Mouse (Mus musculus) olfactory bulb, adult 2 months (tissue): ENCODE data around the gene Tspan9. TPM values are rescaled to one million over a fixed set of nuclear protein-coding genes. Genes with fewer than 3 reads are reported as not detected.

Experiments used
- H3K27ac ChIP-seq: fragments of 200-500 bp; 2 replicates; pipeline ENCODE4 v1.5.1; 2012; ENCODE audit warnings: low read depth, low read length; ENCODE audit not compliant: insufficient read depth
- H3K4me1 ChIP-seq: fragments of 200-500 bp; 2 replicates; pipeline ENCODE4 v1.6.1; 2012; ENCODE audit warnings: low read length; ENCODE audit not compliant: control insufficient read depth, insufficient read depth
- H3K4me3 ChIP-seq: fragments of 200-500 bp; 2 replicates; pipeline ENCODE4 v1.5.1; 2012; ENCODE audit warnings: mild to moderate bottlenecking, low read depth, low read length, moderate library complexity; ENCODE audit not compliant: insufficient read depth
- CTCF ChIP-seq: fragments of 200-500 bp; IDR thresholded peaks from 2 replicates; pipeline ENCODE4 v1.5.1; 2012; ENCODE audit warnings: low read depth, mild to moderate bottlenecking, low read length, moderate library complexity; ENCODE audit not compliant: insufficient read depth
- POLR2A ChIP-seq: fragments of 200-500 bp; IDR thresholded peaks from 2 replicates; pipeline ENCODE4 v1.6.1; 2012; ENCODE audit warnings: mild to moderate bottlenecking, low read depth, low read length, moderate library complexity; ENCODE audit not compliant: insufficient read depth
- WGBS: fragments of 180-500 bp; shearing (Covaris S2); methylation state at CpG from one replicate; pipeline ENCODE4 v1.1.7; 2018; 5-methylcytosine and 5-hydroxymethylcytosine counted together
- polyA plus RNA-seq: library from polyadenylated mRNA; stranded (reverse); fragments of >200 nt; gene quantifications from 2 replicates; pipeline ENCODE4 v1.2.4, GENCODE M21; 2012; ENCODE audit warnings: low replicate concordance; ENCODE audit not compliant: missing spikeins, insufficient read depth, insufficient read length

The Tspan9 gene
- polyA plus RNA-seq, 1 experiment: not detected

DNA sequence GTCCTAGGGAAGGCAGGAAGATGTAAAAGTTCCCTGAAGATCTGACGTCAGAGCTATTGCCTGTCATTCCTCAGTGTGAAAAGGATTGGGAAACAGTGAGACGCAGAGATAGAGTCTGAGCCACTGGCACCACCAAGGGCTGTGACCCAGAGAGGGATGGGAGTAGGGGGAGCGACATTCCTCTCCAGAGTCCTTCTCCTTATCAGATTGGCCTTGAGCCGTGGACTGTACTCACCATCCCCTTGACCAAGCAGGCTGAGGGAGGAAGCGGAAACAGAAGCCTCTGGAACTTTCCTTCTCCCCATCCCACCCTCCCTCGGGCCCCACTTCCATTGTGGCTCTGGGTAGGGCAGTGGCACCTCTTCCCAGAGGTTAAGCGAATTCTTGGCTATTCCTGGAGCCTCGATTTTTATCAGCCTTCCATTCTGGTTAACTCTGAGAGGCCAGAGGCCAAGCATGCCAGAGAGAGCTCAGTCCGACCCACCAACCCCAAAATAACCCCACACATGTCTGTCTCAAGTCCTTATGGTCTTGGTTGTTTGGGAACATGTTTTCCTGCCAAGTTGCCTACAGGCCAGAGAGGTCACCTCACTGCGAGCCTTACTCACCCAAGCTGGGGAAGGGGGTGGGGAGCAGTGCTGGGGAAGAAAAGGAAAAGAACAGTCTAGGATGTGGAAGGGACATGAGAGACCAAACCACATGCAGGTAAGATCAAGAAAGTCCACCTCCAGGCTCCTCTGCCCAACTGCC, 19.0 kb downstream of the Tspan9 start:
- WGBS: 78% methylated on average over 10 of the region's 10 CpGs
- no peak overlapping the region for H3K4me3 ChIP-seq

DNA sequence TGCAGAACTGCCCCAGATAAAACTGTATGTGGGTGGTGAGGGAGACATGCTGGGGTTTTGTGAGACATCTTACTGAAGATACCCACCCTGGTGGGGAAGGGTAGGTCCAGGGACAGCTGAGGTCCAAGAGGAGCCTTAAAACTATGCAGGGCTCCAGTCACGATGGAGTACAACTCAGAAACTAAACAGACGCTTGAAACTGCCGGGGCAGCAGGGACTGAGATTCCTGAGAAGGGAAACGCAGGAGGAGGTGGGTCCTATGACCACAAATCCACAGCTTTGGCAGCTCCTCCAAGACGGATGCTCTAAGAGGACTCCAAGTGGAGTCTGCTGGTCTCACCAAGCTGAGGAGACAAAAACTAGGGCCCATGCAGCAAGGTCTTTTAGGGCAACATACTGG, 21.3 kb downstream of the Tspan9 start:
- WGBS: 51% methylated on average over 5 of the region's 5 CpGs
- peaks cover 12% of the 10 kb centered on the region for H3K4me1 ChIP-seq
- TF ChIP-seq CTCF (no peak), POLR2A (no peak)
- no peak overlapping the region for H3K27ac ChIP-seq
- no peak overlapping the region for H3K4me3 ChIP-seq

More for the DNA sequence above, 19.0 kb downstream of the Tspan9 start:
- Histone ChIP-seq H3K27ac (no peak overlapping the region), H3K4me1 (peaks cover 15% of the 10 kb centered on the region)
- TF ChIP-seq POLR2A: no peak

DNA sequence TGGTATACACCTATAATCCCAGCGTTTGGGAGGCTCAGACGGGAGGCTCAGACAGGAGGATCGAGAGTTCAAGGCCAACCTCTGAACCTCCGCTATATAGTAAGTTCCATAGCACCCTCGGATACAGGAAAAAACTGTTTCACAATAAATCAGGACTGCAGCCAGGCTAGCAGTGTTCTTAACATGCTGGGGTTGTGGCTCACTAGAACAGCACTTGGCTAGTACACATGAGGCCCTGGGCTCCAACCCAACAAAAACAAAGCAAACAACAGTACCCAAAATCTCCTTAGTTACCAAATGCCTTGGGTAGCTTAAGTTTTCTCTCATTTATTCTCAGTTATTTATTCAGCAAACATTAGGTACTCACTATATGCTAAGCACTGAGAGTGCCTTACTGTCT, 21.7 kb downstream of the Tspan9 start:
- Histone ChIP-seq H3K4me3 (no peak overlapping the region), H3K4me1 (peaks cover 12% of the 10 kb centered on the region), H3K27ac (no peak overlapping the region)
- WGBS: 83% methylated on average over 5 of the region's 5 CpGs
- TF ChIP-seq POLR2A: no peak
- no peak for TF ChIP-seq CTCF

GRCm38 (mm10) chr6:128120806-128121205, 22.6 kb downstream of the Tspan9 start:
- no peak overlapping the region for H3K27ac ChIP-seq
- 87% methylated on average over 12 of the region's 12 CpGs for whole genome bisulfite sequencing
- H3K4me1 ChIP-seq: peaks cover 12% of the 10 kb centered on the region
- H3K4me3 ChIP-seq: no peak overlapping the region
- TF ChIP-seq CTCF (no peak), POLR2A (no peak)

DNA sequence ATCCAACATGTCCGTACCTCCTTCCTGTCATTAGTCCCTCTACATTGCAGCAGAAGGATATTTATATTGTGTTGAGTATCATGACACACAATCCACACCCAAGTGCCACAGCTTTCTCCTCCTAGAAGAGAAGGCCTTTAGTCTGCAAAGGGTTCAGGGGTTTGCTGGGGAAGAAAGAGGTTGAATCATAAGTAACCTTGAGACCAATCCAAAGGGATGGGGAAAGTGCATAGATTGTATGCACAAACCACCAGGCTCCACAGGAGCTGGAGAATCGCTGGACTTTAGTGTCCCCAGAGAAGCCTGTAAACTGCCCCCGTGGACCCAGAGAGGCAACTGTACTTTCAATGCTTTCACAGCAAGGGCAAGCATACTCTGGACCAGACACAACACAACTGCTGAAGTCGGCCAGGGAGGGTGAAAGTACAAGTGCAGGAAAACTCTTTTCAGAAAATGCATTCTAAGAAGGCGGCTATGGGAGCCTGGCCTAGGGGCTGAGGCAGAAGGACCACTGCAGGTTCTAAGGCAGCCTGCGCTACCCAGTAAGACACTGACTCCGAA, 24.6 kb downstream of the Tspan9 start:
- Histone ChIP-seq H3K4me3 (no peak overlapping the region), H3K27ac (no peak overlapping the region), H3K4me1 (peaks cover 12% of the 10 kb centered on the region)
- TF ChIP-seq POLR2A (no peak), CTCF (no peak)
- 90% methylated on average over 7 of the region's 7 CpGs for WGBS

GRCm38 (mm10) chr6:128116836-128117542, 26.4 kb downstream of the Tspan9 start:
- WGBS: 89% methylated on average over 10 of the region's 10 CpGs
- TF ChIP-seq CTCF: no peak
- TF ChIP-seq POLR2A: no peak
- peaks cover 9% of the 10 kb centered on the region for H3K4me1 ChIP-seq
- H3K27ac ChIP-seq: no peak overlapping the region
- no peak overlapping the region for H3K4me3 ChIP-seq

- WGBS: 79% methylated on average over 2 of the region's 2 CpGs
- Histone ChIP-seq H3K4me1 (peaks cover 9% of the 10 kb centered on the region), H3K27ac (no peak overlapping the region), H3K4me3 (no peak overlapping the region)
- no peak for TF ChIP-seq CTCF
- TF ChIP-seq POLR2A: no peak
Measured at GRCm38 (mm10) chr6:128116344-128116743, 27.1 kb downstream of the Tspan9 start.

DNA sequence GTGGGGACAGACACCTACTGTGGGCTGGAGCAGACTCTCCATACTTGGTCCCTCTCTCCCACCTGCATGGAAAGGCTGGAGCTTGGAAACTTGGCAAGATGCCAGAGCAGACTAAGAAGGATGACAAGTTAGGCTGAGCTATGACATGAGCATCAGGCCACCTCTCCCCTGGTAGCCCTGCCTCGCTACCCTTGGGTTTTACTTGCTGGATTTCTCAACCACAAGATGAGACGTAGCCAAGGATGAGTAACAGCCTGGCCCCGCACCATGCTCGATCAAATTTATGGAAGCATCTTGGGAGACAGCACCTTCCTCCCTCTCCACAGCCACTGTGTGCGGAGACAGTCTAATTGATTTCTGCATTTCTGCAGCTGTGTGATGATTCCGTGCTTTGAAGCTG, 28.3 kb downstream of the Tspan9 start:
- 74% methylated on average over 6 of the region's 6 CpGs for WGBS
- H3K4me3 ChIP-seq: no peak overlapping the region
- no peak overlapping the region for H3K27ac ChIP-seq
- TF ChIP-seq POLR2A: no peak
- no peak for TF ChIP-seq CTCF
- 0 out of 2 replicates have a peak, but pooled peaks cover 3% of the 10 kb centered on the region for H3K4me1 ChIP-seq

GRCm38 (mm10) chr6:128112605-128113004, 30.8 kb downstream of the Tspan9 start:
- no peak for TF ChIP-seq CTCF
- TF ChIP-seq POLR2A: no peak
- Histone ChIP-seq H3K27ac (no peak overlapping the region), H3K4me1 (no peaks in the 10 kb centered on the region), H3K4me3 (no peak overlapping the region)
- 64% methylated on average over 3 of the region's 3 CpGs for WGBS
